Mouse (Mus musculus) cerebellum, adult 8-10 months (tissue): ENCODE measurements around the gene Gdpd4.

Experiments used
- DNase-seq: peaks from one replicate; pipeline ENCODE4 v3.0.0; 2022

The Gdpd4 gene

GRCm38 (mm10) chr7:97919742-97920141 lies at the start of gene Gdpd4:
Gene Gdpd4 (plus strand): TSS chr7:97919955.
- DNase-seq, result no peak

DNA sequence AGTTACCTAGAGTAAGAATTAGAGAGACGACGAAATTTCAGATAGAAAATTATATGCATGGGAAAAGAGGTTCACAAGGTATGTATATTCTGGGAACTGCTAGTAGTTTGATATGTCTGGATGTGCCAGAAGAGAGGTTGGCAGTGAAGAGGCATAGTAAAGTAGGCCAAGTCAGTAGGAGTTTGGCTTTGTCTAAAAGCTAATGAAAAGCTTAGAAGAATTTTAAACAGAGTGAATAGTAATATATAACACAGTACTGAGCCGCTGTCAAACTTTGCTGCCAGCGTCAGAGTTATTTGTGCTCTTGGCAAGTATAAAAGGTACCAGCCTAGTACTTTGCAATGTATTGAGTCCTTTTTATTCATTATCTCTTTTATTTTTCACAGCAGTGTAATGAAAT lies 47.4 kb upstream of the Gdpd4 start:
- no peak for DNase-seq

GRCm38 (mm10) chr7:97873317-97873716 lies 46.4 kb upstream of the Gdpd4 start:
- DNase-seq, result peak; percentile 45

- DNase-seq, result no peak
Observed at GRCm38 (mm10) chr7:97877846-97878538, 41.8 kb upstream of the Gdpd4 start.

GRCm38 (mm10) chr7:97911646-97912045 lies 8.1 kb upstream of the Gdpd4 start:
- no peak for DNase-seq

DNA sequence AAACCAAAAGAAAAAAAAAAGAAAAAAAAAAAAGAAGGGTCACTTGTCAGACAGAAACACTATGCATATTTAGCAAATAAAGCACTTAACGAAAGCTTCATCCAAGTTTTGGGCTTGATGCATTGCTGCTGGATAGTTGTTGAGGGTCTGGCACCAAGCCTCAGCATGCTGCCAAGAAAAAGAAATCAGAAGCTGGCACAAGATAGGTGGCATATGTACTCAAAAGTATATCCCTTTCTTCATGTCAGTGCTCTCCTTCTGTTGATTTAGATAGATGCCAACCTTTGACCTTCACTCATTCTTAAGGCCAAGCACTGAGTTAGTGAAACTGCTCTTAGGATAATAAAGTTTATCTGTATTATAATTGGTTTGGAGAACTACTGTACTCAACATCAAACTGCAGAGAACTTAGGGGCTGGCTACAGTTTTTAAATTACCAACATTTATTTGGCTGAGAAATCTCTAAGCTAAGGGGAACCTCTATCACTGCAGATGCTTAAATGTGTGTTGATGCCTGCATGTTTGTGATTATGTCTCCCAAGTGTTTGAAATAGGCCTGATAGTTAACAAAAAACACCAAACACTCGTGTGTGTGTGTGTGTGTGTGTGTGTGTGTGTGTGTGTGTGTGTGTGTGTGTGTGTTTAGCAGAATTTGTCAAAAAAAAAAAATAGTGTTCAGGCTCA lies 4.8 kb upstream of the Gdpd4 start:
- peak; percentile 23 for DNase-seq

- DNase-seq, result no peak
Observed at GRCm38 (mm10) chr7:97925819-97926218, 6.1 kb downstream of the Gdpd4 start.

- DNase-seq, result no peak
Observed at GRCm38 (mm10) chr7:97926978-97927377, 7.2 kb downstream of the Gdpd4 start.

DNA sequence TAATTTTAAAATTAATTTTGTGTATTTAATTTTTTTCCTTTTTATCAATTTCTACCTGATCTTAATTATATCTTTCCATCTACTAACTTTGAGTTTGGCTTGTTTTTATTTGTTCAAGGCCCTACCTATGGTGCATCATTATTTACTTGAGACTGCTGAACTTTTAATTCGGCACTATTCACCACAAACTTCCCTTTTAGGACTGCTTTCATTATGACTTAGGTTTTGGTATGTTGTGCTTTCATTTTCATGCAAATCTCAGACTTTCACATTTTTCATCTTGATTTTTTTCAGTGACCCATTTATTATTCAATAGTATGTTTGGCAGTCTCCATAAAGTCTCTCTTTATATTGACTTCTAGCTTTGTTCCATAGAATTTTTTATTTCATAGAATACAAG lies 24.7 kb downstream of the Gdpd4 start:
- no peak for DNase-seq

- no peak for DNase-seq
Observed at GRCm38 (mm10) chr7:97972486-97972885, 52.7 kb downstream of the Gdpd4 start.

DNA sequence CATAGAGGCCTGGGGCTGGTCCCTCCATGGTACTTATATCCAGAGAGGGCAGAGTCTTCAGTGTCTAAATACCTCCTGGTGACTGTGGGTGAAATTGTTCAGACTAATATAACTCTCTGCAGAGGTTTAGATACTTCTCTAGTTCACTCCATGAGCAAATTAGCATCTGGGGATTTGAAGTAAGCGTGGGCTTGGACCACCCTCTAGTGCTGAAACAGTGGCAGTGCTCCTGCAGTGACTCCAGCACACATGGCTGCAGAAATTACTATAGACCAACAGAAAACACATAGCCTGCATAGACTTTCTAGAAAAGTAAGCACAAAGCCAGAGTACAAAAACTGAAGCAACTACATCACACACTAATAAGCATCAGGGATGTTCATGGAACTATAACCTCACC lies 57.7 kb downstream of the Gdpd4 start:
- DNase-seq, result peak; percentile 34

DNA sequence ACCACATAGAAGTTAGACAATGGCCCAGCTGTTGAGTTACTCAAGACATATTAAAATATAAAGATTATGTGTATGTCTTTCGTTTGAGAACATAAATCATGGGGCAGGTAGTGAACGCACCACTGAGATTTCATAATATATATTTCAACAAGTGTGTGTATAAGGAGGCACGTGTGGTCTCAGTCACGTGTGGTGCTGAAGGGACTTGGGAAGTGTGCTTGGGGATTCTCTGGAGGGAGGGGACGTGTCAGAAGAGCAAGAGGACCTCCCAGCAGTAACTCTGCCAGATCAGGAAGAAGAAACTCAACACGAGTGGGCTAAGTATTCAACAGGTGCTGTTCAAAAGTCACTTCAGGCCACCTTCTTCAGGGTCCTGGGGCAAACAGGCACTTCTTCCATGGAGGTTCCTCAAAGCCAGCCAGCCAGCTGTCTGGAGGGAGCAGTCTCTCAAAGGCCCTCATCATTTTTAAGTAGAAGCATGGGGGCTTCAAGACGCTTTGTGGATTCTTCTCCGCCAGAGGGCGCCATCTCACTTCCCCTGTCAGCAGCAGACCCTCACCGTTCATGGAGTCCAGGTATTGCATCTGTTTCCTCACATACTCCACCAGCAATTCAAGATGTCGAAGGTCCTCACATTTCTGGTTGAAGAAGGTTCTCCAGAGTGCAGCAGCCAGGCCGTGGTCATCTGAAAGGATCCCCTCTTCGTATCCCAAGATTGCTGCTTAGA lies 64.5 kb downstream of the Gdpd4 start:
- no peak for DNase-seq

GRCm38 (mm10) chr7:98002617-98003016 lies 82.9 kb downstream of the Gdpd4 start:
- DNase-seq, result no peak

- no peak for DNase-seq
Observed at GRCm38 (mm10) chr7:98048101-98048824, 128.5 kb downstream of the Gdpd4 start.

GRCm38 (mm10) chr7:98051980-98052379 lies 132.2 kb downstream of the Gdpd4 start:
- peak; percentile 24 for DNase-seq

DNA sequence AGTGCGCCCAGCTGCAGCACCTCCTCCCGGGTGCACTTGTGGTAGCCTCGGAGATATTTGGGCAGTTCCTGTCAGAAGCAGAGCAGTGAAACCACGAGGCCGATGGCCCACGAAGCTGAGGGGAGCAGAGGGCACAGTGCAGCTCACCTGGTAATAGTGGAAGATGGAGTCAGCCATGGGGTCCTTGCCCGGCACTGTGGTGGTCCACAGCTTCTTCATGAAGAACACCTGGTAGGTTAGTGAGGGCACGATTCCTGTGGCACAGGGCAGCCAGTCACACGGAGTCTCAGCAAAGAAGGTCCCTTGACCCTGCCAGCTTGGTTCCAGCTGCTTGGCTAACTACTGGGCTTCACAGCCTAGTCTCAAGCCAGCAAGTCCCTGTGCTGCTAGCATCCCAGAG lies 134.7 kb downstream of the Gdpd4 start:
- DNase-seq, result no peak

GRCm38 (mm10) chr7:98054942-98055341 lies 135.2 kb downstream of the Gdpd4 start:
- DNase-seq, result no peak

- no peak for DNase-seq
Observed at GRCm38 (mm10) chr7:98066229-98066628, 146.5 kb downstream of the Gdpd4 start.

GRCm38 (mm10) chr7:98071620-98072019 lies 151.9 kb downstream of the Gdpd4 start:
- DNase-seq, result peak; percentile 84

DNA sequence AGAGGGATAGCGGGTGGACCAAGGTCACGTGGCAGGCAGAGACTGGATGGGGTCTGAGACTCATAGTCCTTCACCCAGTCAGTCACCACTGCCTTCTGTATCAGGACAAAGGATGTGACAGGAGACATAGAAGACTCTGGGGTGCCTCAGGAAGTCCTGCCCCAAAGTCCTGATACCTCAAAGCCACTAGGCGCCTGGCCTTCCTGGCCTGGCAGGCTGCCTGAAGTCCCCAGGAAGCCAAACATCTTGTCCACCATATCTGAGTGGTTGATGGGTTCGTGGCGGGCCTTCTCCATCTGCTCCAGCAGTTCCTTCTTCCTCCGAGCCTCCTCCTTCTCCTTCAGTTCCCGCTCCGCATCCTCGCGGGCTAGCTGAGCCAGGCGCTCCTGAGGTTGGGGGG lies 157.7 kb downstream of the Gdpd4 start:
- no peak for DNase-seq

DNA sequence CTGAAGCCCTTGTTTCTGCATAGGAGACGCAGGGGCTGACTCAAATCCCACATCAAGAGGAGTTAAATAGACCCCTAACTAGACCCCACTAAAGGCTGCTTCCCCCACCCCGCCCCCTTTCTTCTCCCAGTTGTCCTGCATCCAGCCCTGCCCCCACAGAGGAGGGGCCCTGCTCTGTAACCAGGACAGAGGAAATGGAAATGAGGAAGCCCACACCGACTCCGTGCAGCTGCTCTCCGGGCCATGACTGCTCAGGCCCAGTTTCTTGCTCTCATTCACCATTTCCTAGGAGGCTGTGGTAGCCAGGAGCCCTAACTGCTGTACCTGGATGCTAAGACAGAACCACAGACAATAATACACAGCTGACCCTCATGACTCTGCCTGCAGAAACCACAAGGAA lies 162.6 kb downstream of the Gdpd4 start:
- DNase-seq, result no peak

DNA sequence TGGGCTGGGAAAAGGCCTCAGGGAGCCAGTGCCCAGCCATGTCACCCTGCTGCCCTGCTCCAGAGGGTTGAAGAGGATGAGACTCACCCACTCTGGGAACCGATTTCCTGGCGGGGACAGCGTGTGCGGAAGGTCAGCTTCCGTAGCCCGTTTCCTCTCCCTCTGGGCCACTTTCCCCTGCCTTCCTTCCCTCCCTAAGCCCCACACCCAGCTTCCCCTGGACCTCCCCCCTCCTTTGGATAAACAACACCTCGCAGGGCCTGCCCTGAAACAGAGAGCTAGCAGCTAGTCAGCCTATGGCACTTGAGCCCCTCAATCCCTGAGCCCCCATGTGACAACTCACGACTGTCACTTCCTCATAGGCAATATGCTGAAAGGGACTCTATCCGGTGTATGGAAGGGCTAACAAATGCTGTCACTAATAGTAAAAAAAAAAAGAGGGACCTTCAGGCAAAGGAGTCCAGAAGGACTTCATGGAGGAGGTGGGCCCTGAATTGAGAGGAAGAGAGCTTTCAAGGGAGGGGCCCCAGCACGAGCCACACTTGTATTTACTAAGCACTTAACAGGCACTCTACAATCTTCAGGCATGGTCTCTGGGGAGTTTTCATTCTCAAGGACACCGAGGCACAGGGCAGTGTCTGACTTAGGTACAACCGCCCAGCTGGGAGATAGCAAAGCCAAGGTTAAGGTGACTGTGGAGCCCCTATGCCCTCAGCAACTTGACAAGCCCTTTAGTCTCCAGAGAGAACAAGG lies 165.0 kb downstream of the Gdpd4 start:
- no peak for DNase-seq

GRCm38 (mm10) chr7:98085314-98085713 lies 165.6 kb downstream of the Gdpd4 start:
- no peak for DNase-seq
